Mouse (Mus musculus): ENCODE results near the gene Rasgrp1. TPM values are rescaled to one million over a fixed set of nuclear protein-coding genes. Genes with fewer than 3 reads are reported as not detected.
A peak's percentile ranks its signal among the peaks of the same experiment; 100 is the strongest.

Gene Rasgrp1
- 0.31 and 0.49 TPM in 2 replicates for polyA plus RNA-seq (2012; rRNA removed)
- polyA plus RNA-seq (2014; fragmentation: Nextera tagmentation; extraction: Ambion mirVana) = 0.49 and 0.57 TPM in 2 replicates

- Histone ChIP-seq H3K4me2 (ENCODE audit: low read depth) (peak within 1 kb of the TSS; percentile 47), H3K27ac (no peak within 1 kb of the TSS), H3K4me1 (replicated peaks; ENCODE audit: control insufficient read depth in 2 of 2, insufficient read depth in 2 of 2, low read length in 1 of 2) (no peaks in the 10 kb centered on the region), H3K4me3 (ENCODE audit: insufficient read depth in 1 of 2, low read depth in 2 of 2, low read length in 2 of 2) (peak within 1 kb of the TSS; percentile 4 to 37; a peak in 3 of 4 replicates), H3K9ac (replicated peaks) (no peak within 1 kb of the TSS), H3K9me3 (ENCODE audit: control insufficient read depth, low read length) (no peaks in the 10 kb centered on the region), H3K27me3 (ENCODE audit: control insufficient read depth, insufficient read depth, low read length) (peaks cover 12% of the 10 kb centered on the region), H3K36me3 (replicated peaks; ENCODE audit: control insufficient read depth, insufficient read depth, low read depth) (no peaks in the 10 kb centered on the region)
- no peak for TF ChIP-seq CTCF (IDR thresholded peaks at IDR 0.05; ENCODE audit: low read depth)
- no peak for TF ChIP-seq EP300 (IDR thresholded peaks at IDR 0.05; ENCODE audit: low read depth)
- WGBS (ENCODE audit: insufficient replicate concordance) = 2% methylated on average over 56 of the region's 56 CpGs
- no peak for ATAC-seq (ENCODE audit: insufficient read depth)
- no peak for DNase-seq (ENCODE audit: low read depth in 3 of 3, low spot score in 3 of 3)
These were observed at the start of gene Rasgrp1 for GRCm38 (mm10) chr2:117342547-117343239. TSS of gene Rasgrp1 (minus strand) at chr2:117343001.

GRCm38 (mm10) chr2:117389925-117390892 is 47.4 kb upstream of the Rasgrp1 start:
- DNase-seq (ENCODE audit: low read depth in 3 of 3, low spot score in 3 of 3) = no peak
- no peak for ATAC-seq (ENCODE audit: insufficient read depth)
- 65% methylated on average over 17 of the region's 17 CpGs for WGBS (ENCODE audit: insufficient replicate concordance)

GRCm38 (mm10) chr2:117389460-117389859 is 46.7 kb upstream of the Rasgrp1 start:
- no peak overlapping the region for H3K9ac ChIP-seq (replicated peaks)
- H3K4me1 ChIP-seq (replicated peaks; ENCODE audit: control insufficient read depth in 2 of 2, insufficient read depth in 2 of 2, low read length in 1 of 2) = no peaks in the 10 kb centered on the region
- no peak overlapping the region for H3K4me3 ChIP-seq (ENCODE audit: insufficient read depth in 1 of 2, low read depth in 2 of 2, low read length in 2 of 2)
- no peak overlapping the region for H3K4me2 ChIP-seq (ENCODE audit: low read depth)
- no peak for ATAC-seq (ENCODE audit: insufficient read depth)
- 67% methylated on average over 3 of the region's 3 CpGs for WGBS (ENCODE audit: insufficient replicate concordance)
- no peaks in the 10 kb centered on the region for H3K27me3 ChIP-seq (ENCODE audit: control insufficient read depth, insufficient read depth, low read length)
- H3K27ac ChIP-seq = no peak overlapping the region
- no peak for TF ChIP-seq EP300 (IDR thresholded peaks at IDR 0.05; ENCODE audit: low read depth)
- TF ChIP-seq CTCF (IDR thresholded peaks at IDR 0.05; ENCODE audit: low read depth) = no peak
- no peaks in the 10 kb centered on the region for H3K9me3 ChIP-seq (ENCODE audit: control insufficient read depth, low read length)
- no peak for DNase-seq (ENCODE audit: low read depth in 3 of 3, low spot score in 3 of 3)
- no peaks in the 10 kb centered on the region for H3K36me3 ChIP-seq (replicated peaks; ENCODE audit: control insufficient read depth, insufficient read depth, low read depth)

More at GRCm38 (mm10) chr2:117389925-117390892, 47.4 kb upstream of the Rasgrp1 start:
- H3K27me3 ChIP-seq (ENCODE audit: control insufficient read depth, insufficient read depth, low read length) = no peaks in the 10 kb centered on the region
- H3K4me2 ChIP-seq (ENCODE audit: low read depth) = no peak overlapping the region
- no peak overlapping the region for H3K9ac ChIP-seq (replicated peaks)
- H3K36me3 ChIP-seq (replicated peaks; ENCODE audit: control insufficient read depth, insufficient read depth, low read depth) = no peaks in the 10 kb centered on the region
- TF ChIP-seq EP300 (IDR thresholded peaks at IDR 0.05; ENCODE audit: low read depth) = no peak
- no peak for TF ChIP-seq CTCF (IDR thresholded peaks at IDR 0.05; ENCODE audit: low read depth)
- no peaks in the 10 kb centered on the region for H3K9me3 ChIP-seq (ENCODE audit: control insufficient read depth, low read length)
- H3K4me1 ChIP-seq (replicated peaks; ENCODE audit: control insufficient read depth in 2 of 2, insufficient read depth in 2 of 2, low read length in 1 of 2) = no peaks in the 10 kb centered on the region
- H3K4me3 ChIP-seq (ENCODE audit: insufficient read depth in 1 of 2, low read depth in 2 of 2, low read length in 2 of 2) = no peak overlapping the region
- no peak overlapping the region for H3K27ac ChIP-seq

DNA sequence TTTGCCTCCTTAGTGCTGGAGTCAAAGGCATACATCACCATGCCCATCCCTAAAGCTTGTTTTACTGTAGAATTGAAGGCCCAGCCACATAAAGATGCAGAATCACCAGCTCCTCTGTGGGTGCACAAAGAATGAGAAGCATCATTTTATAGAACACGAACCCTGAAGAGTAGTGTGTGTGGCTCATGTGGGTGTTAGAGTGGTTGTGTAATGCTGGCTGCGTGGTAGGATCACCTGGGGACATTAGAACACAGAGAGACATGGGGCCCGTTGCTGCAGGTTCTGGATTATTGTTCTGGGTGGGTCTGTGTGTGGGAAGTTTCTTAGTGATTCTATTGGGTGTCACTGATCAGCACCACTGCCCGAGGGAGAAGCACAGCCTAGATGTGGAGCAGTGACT is 45.3 kb upstream of the Rasgrp1 start:
- Histone ChIP-seq H3K27ac (no peak overlapping the region), H3K4me1 (replicated peaks; ENCODE audit: control insufficient read depth in 2 of 2, insufficient read depth in 2 of 2, low read length in 1 of 2) (no peaks in the 10 kb centered on the region), H3K27me3 (ENCODE audit: control insufficient read depth, insufficient read depth, low read length) (no peaks in the 10 kb centered on the region), H3K9ac (replicated peaks) (no peak overlapping the region), H3K4me3 (ENCODE audit: insufficient read depth in 1 of 2, low read depth in 2 of 2, low read length in 2 of 2) (no peak overlapping the region), H3K9me3 (ENCODE audit: control insufficient read depth, low read length) (no peaks in the 10 kb centered on the region), H3K4me2 (ENCODE audit: low read depth) (no peak overlapping the region), H3K36me3 (replicated peaks; ENCODE audit: control insufficient read depth, insufficient read depth, low read depth) (no peaks in the 10 kb centered on the region)
- TF ChIP-seq CTCF (IDR thresholded peaks at IDR 0.05; ENCODE audit: low read depth) (no peak), EP300 (IDR thresholded peaks at IDR 0.05; ENCODE audit: low read depth) (no peak)
- 50% methylated on average over 4 of the region's 4 CpGs for WGBS (ENCODE audit: insufficient replicate concordance)
- ATAC-seq (ENCODE audit: insufficient read depth) (no peak), DNase-seq (ENCODE audit: low read depth in 3 of 3, low spot score in 3 of 3) (no peak)
